Mouse (Mus musculus) embryonic stem cell, embryonic (primary cell): ENCODE measurements around the gene Zfp30.

Experiments used
- CTCF ChIA-PET, 4 experiments: fragments of 300-600 bp in 2 of 4; fragments of 350-600 bp in 2 of 4; sonication (Branson Sonifier 250); formaldehyde crosslinking; loops; one replicate each; lab custom pipeline; 2022; ENCODE audit warnings: inconsistent platforms in 2 of 4; lab: Charles Lee
- POLR2A ChIA-PET, 4 experiments: fragments of 300-600 bp in 2 of 4; fragments of 350-600 bp in 2 of 4; sonication (Branson Sonifier 250); formaldehyde crosslinking; loops; one replicate each; lab custom pipeline; 2022; ENCODE audit warnings: antibody characterized with exemption in 4 of 4, inconsistent platforms in 1 of 4; lab: Charles Lee

Gene Zfp30

GRCm38 (mm10) chr7:29815061-29815784 is 31.4 kb downstream of the Zfp30 start:
- ChIA-PET POLR2A (interaction anchor here in 2 of 4 experiments (0.6 to 1.5 kb wide), 9 partner anchors 8 to 724 kb away, joined by 3 to 5 read pairs (median 3); partner anchors contain the start of genes Zfp30 (in 1 of the 2) and Zfp84 (in 1 of the 2)), CTCF (no interaction called here)

GRCm38 (mm10) chr7:29815910-29816429 is 32.2 kb downstream of the Zfp30 start, which contains the start of gene Zfp790:
Zfp790 (plus strand) TSS chr7:29816114.
- CTCF ChIA-PET: interaction anchor here in 1 of 4 experiments (0.5 kb wide), 1 partner anchor 511 kb away, joined by 3 read pairs; no protein-coding TSS in a partner anchor
- POLR2A ChIA-PET: interaction anchor here (0.5 to 1.2 kb wide), 10 partner anchors 12 to 725 kb away, joined by 3 to 5 read pairs (median 3); partner anchors contain the start of genes Zfp568 (in 1 of the 4) and Zfp84 (in 1 of the 4)

GRCm38 (mm10) chr7:29818619-29819254 is 34.9 kb downstream of the Zfp30 start:
- POLR2A ChIA-PET: interaction anchor here (0.6 to 2.5 kb wide), 34 partner anchors 10 to 1152 kb away, joined by 3 to 11 read pairs (median 4); partner anchors contain the start of genes Thap8 (in 2 of the 4), Wdr62 (in 2 of the 4), Zfp30 (in 2 of the 4) and Zfp568 (in 2 of the 4)
- CTCF ChIA-PET: interaction anchor here in 3 of 4 experiments (0.5 to 0.7 kb wide), 5 partner anchors 35 to 272 kb away, joined by 3 to 4 read pairs (median 3); partner anchors contain the start of gene Zfp30 (in 1 of the 3)

GRCm38 (mm10) chr7:29828001-29828400 is 44.2 kb downstream of the Zfp30 start:
- POLR2A ChIA-PET: interaction anchor here in 2 of 4 experiments (0.6 to 1.4 kb wide), 4 partner anchors 7 to 13 kb away, joined by 3 read pairs; partner anchors contain the start of gene Zfp790 (in 1 of the 2)

GRCm38 (mm10) chr7:29829804-29830203 is 46.0 kb downstream of the Zfp30 start:
- CTCF ChIA-PET: no interaction called here
- POLR2A ChIA-PET: interaction anchor here in 2 of 4 experiments (0.7 to 0.9 kb wide), 4 partner anchors 12 to 15 kb away, joined by 3 read pairs; no protein-coding TSS in a partner anchor

More at GRCm38 (mm10) chr7:29828001-29828400, 44.2 kb downstream of the Zfp30 start:
- CTCF ChIA-PET: interaction anchor here in 1 of 4 experiments (1.1 kb wide), 1 partner anchor 35 kb away, joined by 3 read pairs; no protein-coding TSS in a partner anchor

GRCm38 (mm10) chr7:29836816-29837215 is 53.0 kb downstream of the Zfp30 start:
- ChIA-PET CTCF (interaction anchor here in 1 of 4 experiments (0.6 to 1.1 kb wide), 2 partner anchors 25 to 255 kb away, joined by 4 to 5 read pairs; no protein-coding TSS in a partner anchor), POLR2A (interaction anchor here in 2 of 4 experiments (0.9 to 1.6 kb wide), 3 partner anchors 10 to 69 kb away, joined by 3 to 4 read pairs (median 3); partner anchors contain the start of gene Zfp84 (in 1 of the 2))

GRCm38 (mm10) chr7:29839256-29839655 is 55.5 kb downstream of the Zfp30 start:
- ChIA-PET CTCF (no interaction called here), POLR2A (interaction anchor here in 1 of 4 experiments (1.0 kb wide), 1 partner anchor 20 kb away, joined by 3 read pairs; no protein-coding TSS in a partner anchor)

GRCm38 (mm10) chr7:29842105-29842504 is 58.3 kb downstream of the Zfp30 start:
- ChIA-PET POLR2A (interaction anchor here in 3 of 4 experiments (0.6 to 1.5 kb wide), 4 partner anchors 10 to 20 kb away, joined by 3 to 6 read pairs (median 3); no protein-coding TSS in a partner anchor), CTCF (no interaction called here)
